In the genomic region with DNA sequence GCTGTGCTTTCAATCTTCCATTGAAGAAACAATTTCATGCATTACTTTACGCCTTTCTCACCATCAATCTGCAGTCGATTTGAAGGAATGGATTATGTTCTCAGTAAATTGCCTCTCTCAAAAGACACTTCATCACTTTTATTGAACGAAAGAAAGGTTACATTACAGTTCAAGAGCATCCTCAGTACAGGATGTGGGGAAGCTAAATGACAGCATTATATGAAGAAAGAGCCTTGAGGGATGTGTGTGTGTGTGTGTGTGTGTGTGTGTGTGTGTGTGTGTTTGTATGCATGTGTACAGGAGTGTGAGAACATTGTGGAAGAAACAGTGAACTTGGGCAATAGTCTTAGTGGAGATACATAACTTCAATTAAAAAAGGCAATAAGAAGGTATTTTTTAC, we compare ENCODE assay signal across 14 mouse cellular contexts.
"Had no signal": no experiment of that assay in that cellular context is flagged by ENCODE, and none has a peak within 500 bp of the region (broad histone marks: within the 10 kb centered on the region; RNA-seq: fewer than 3 reads in every experiment).

No protein-coding gene starts in this region.

- ATAC-seq: midbrain, embryonic 16.5 days had no signal

- DNase-seq: lung, adult 18-20 months; lung, embryonic 14.5 days; lung, postnatal 10 days; lung, postnatal 4 days; midbrain, embryonic 14.5 days; retina, postnatal 1 day; right cerebral cortex, adult 18-20 months; right cerebral cortex, postnatal 25 days; right cerebral cortex, postnatal 4 days; spleen, adult 18-20 months; thymus, adult 2 months; thymus, postnatal 25 days; thymus, postnatal 4 days had no signal
